Mouse (Mus musculus): Measurements from ENCODE around the gene Ngp. TPM values are rescaled to one million over a fixed set of nuclear protein-coding genes. Genes with fewer than 3 reads are reported as not detected.

Gene Ngp
- polyA plus RNA-seq, 1 experiment from 2014 or later, result 6.5 TPM

- H3K4me3 ChIP-seq (ENCODE audit: low read length), result no peak overlapping the region
- no peaks in the 10 kb centered on the region for H3K36me3 ChIP-seq (ENCODE audit: control insufficient read depth, insufficient read depth)
- no peaks in the 10 kb centered on the region for H3K27me3 ChIP-seq (ENCODE audit: control insufficient read depth, insufficient read depth, low read length)
- no peak for ATAC-seq (replicated peaks; ENCODE audit: extremely low read depth, insufficient read depth, low FRiP score)
- 32% methylated on average over 6 of the region's 6 CpGs for WGBS
- H3K4me2 ChIP-seq (ENCODE audit: low read depth, low read length), result no peak overlapping the region
- no peaks in the 10 kb centered on the region for H3K9me3 ChIP-seq (replicated peaks; ENCODE audit: control insufficient read depth, low read length)
- peaks cover 9% of the 10 kb centered on the region for H3K4me1 ChIP-seq (ENCODE audit: control insufficient read depth, insufficient read depth, low read length)
- H3K9ac ChIP-seq (ENCODE audit: low read length), result no peak overlapping the region
- no peak overlapping the region for H3K27ac ChIP-seq (ENCODE audit: low read length)
Observed at GRCm38 (mm10) chr9:110410908-110411887, 8.3 kb upstream of the Ngp start.

DNA sequence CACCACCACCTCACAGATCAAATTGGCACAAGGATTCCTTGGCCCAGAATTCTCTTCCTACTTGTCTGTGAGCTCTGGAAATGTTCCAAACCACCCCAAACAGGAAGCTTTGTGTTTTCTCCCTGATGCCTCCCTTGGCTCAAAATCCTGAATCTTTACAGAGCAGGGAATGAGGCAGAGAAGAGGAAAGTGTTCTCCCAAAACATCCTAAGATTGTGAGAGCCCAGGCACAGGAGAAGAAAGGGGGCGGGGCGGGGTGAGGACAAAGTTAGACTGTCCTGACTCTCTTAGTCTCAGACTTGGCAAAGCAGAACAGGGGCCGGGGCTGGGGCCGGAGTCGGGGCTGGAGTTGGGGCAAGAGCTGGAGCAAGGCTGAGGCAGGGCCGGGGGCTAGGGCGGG is 6.6 kb upstream of the Ngp start:
- Histone ChIP-seq H3K9me3 (replicated peaks; ENCODE audit: control insufficient read depth, low read length) (no peaks in the 10 kb centered on the region), H3K36me3 (ENCODE audit: control insufficient read depth, insufficient read depth) (no peaks in the 10 kb centered on the region), H3K4me1 (ENCODE audit: control insufficient read depth, insufficient read depth, low read length) (peaks cover 2% of the 10 kb centered on the region; the same call in 1 of the 2 replicates), H3K9ac (ENCODE audit: low read length) (no peak overlapping the region), H3K4me3 (ENCODE audit: low read length) (no peak overlapping the region), H3K27me3 (ENCODE audit: control insufficient read depth, insufficient read depth, low read length) (no peaks in the 10 kb centered on the region), H3K27ac (ENCODE audit: low read length) (no peak overlapping the region), H3K4me2 (ENCODE audit: low read depth, low read length) (no peak overlapping the region)
- WGBS, result 74% methylated on average over 7 of the region's 7 CpGs
- ATAC-seq (replicated peaks; ENCODE audit: extremely low read depth, insufficient read depth, low FRiP score), result no peak

GRCm38 (mm10) chr9:110413785-110414184 is 5.8 kb upstream of the Ngp start:
- H3K4me2 ChIP-seq (ENCODE audit: low read depth, low read length), result no peak overlapping the region
- H3K9ac ChIP-seq (ENCODE audit: low read length), result no peak overlapping the region
- no peak; the same call in 1 of the 2 replicates for ATAC-seq (replicated peaks; ENCODE audit: extremely low read depth, insufficient read depth, low FRiP score)
- WGBS, result 45% methylated on average over 9 of the region's 9 CpGs
- no peaks in the 10 kb centered on the region for H3K36me3 ChIP-seq (ENCODE audit: control insufficient read depth, insufficient read depth)
- no peaks in the 10 kb centered on the region for H3K27me3 ChIP-seq (ENCODE audit: control insufficient read depth, insufficient read depth, low read length)
- H3K4me3 ChIP-seq (ENCODE audit: low read length), result no peak overlapping the region
- peaks cover 2% of the 10 kb centered on the region; the same call in 1 of the 2 replicates for H3K4me1 ChIP-seq (ENCODE audit: control insufficient read depth, insufficient read depth, low read length)
- H3K9me3 ChIP-seq (replicated peaks; ENCODE audit: control insufficient read depth, low read length), result no peaks in the 10 kb centered on the region
- no peak overlapping the region for H3K27ac ChIP-seq (ENCODE audit: low read length)

DNA sequence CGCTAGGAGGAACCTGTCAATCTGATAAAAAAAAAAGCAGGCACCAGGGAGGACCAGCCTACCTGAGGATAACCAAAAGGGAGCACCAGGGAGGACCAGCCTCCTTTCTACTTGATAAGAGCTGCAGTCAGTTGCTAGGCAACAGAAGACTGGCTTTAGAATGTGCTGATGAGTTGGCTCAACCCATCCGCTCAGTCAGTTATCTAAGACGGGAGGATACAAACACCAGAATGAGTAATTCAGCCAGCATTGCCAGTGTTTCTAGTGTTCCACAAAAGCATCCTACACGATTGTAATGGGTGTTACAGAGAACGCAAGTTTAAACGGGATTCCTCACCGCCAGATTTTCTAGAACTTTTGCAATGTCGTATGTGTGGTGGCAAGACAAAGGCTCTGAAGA is 11.7 kb downstream of the Ngp start:
- no peak overlapping the region for H3K9ac ChIP-seq (ENCODE audit: low read length)
- H3K36me3 ChIP-seq (ENCODE audit: control insufficient read depth, insufficient read depth), result peaks cover 8% of the 10 kb centered on the region; the same call in 1 of the 2 replicates
- H3K27ac ChIP-seq (ENCODE audit: low read length), result no peak overlapping the region
- 69% methylated on average over 8 of the region's 8 CpGs for WGBS
- ATAC-seq (replicated peaks; ENCODE audit: extremely low read depth, insufficient read depth, low FRiP score), result no peak
- H3K9me3 ChIP-seq (replicated peaks; ENCODE audit: control insufficient read depth, low read length), result no peaks in the 10 kb centered on the region
- no peaks in the 10 kb centered on the region for H3K4me1 ChIP-seq (ENCODE audit: control insufficient read depth, insufficient read depth, low read length)
- H3K4me3 ChIP-seq (ENCODE audit: low read length), result no peak overlapping the region
- H3K27me3 ChIP-seq (ENCODE audit: control insufficient read depth, insufficient read depth, low read length), result no peaks in the 10 kb centered on the region
- no peak overlapping the region for H3K4me2 ChIP-seq (ENCODE audit: low read depth, low read length)

DNA sequence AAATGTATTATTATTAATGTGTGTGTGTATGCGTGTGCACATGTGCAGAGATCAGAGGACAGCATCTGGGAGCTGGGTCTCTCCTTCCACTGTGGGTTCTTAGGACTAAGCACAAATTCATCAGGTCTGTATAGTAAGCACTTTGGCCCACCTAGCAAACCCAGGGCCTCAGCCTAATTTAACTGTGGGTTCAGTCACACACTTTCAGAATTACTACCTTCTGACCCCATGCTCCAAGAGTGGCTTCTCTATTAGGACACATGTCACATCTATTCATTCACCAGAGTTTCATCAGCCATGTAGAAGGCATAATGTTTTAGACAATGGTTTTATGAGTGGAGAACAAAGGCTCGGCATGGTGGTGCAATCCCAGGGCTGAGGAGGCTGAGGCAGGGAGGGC is 13.5 kb downstream of the Ngp start:
- 95% methylated on average over 2 of the region's 2 CpGs for WGBS
- Histone ChIP-seq H3K4me1 (ENCODE audit: control insufficient read depth, insufficient read depth, low read length) (no peaks in the 10 kb centered on the region), H3K27ac (ENCODE audit: low read length) (no peak overlapping the region), H3K4me3 (ENCODE audit: low read length) (no peak overlapping the region), H3K9ac (ENCODE audit: low read length) (no peak overlapping the region), H3K4me2 (ENCODE audit: low read depth, low read length) (no peak overlapping the region), H3K27me3 (ENCODE audit: control insufficient read depth, insufficient read depth, low read length) (no peaks in the 10 kb centered on the region), H3K9me3 (replicated peaks; ENCODE audit: control insufficient read depth, low read length) (no peaks in the 10 kb centered on the region), H3K36me3 (ENCODE audit: control insufficient read depth, insufficient read depth) (peaks cover 5% of the 10 kb centered on the region; the same call in 1 of the 2 replicates)
- ATAC-seq (replicated peaks; ENCODE audit: extremely low read depth, insufficient read depth, low FRiP score), result no peak

DNA sequence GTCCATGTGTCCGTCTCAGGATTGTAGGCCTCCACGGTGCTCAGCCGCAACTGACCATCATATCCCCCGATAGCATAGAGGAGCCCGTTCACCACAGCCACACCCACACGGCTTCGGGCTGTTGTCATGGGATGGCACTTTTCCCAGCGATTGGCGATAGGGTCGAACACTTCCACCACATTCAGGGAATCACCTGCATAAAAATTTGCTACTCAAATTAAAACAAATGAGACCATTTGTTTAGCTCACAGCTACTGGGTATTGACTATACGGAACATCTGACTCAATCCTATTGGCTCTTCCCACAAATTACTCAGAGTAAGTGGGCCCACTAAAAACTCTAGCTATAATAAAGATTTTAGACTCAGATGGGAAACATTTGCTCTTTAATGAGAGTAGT is 16.5 kb downstream of the Ngp start:
- Histone ChIP-seq H3K4me3 (ENCODE audit: low read length) (no peak overlapping the region), H3K27me3 (ENCODE audit: control insufficient read depth, insufficient read depth, low read length) (no peaks in the 10 kb centered on the region), H3K9ac (ENCODE audit: low read length) (no peak overlapping the region), H3K4me1 (ENCODE audit: control insufficient read depth, insufficient read depth, low read length) (no peaks in the 10 kb centered on the region), H3K9me3 (replicated peaks; ENCODE audit: control insufficient read depth, low read length) (no peaks in the 10 kb centered on the region), H3K27ac (ENCODE audit: low read length) (no peak overlapping the region), H3K36me3 (ENCODE audit: control insufficient read depth, insufficient read depth) (peaks cover 5% of the 10 kb centered on the region; the same call in 1 of the 2 replicates), H3K4me2 (ENCODE audit: low read depth, low read length) (no peak overlapping the region)
- 93% methylated on average over 11 of the region's 11 CpGs for WGBS
- ATAC-seq (replicated peaks; ENCODE audit: extremely low read depth, insufficient read depth, low FRiP score), result no peak

DNA sequence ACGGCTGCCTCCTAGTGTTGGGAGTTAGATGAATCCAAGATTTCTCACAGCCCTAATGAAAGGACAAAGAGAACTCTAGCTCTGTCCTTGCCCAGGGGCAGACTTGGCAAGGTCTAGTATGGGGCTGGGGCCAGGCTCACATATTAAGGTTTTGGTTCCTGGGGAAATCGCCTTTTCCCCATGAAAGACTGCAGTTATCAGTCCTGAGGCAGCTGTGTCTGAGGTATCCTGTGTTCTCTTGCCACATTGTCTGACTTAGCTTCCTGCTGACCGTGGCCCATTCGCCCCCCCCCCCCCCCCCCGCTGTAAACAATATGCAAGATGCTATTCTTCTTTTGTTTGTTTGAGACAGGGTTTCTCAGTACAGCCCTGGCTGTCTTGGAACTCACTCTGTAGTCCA is 20.5 kb downstream of the Ngp start:
- ATAC-seq (replicated peaks; ENCODE audit: extremely low read depth, insufficient read depth, low FRiP score), result no peak
- Histone ChIP-seq H3K27ac (ENCODE audit: low read length) (no peak overlapping the region), H3K27me3 (ENCODE audit: control insufficient read depth, insufficient read depth, low read length) (no peaks in the 10 kb centered on the region), H3K36me3 (ENCODE audit: control insufficient read depth, insufficient read depth) (peaks cover 10% of the 10 kb centered on the region), H3K4me2 (ENCODE audit: low read depth, low read length) (no peak overlapping the region), H3K9ac (ENCODE audit: low read length) (no peak overlapping the region), H3K9me3 (replicated peaks; ENCODE audit: control insufficient read depth, low read length) (no peaks in the 10 kb centered on the region), H3K4me3 (ENCODE audit: low read length) (no peak overlapping the region), H3K4me1 (ENCODE audit: control insufficient read depth, insufficient read depth, low read length) (no peaks in the 10 kb centered on the region)
- WGBS, result 53% methylated on average over 2 of the region's 5 CpGs

GRCm38 (mm10) chr9:110440559-110440958 is 21.0 kb downstream of the Ngp start:
- Histone ChIP-seq H3K9ac (ENCODE audit: low read length) (no peak overlapping the region), H3K27ac (ENCODE audit: low read length) (no peak overlapping the region), H3K36me3 (ENCODE audit: control insufficient read depth, insufficient read depth) (peaks cover 8% of the 10 kb centered on the region), H3K4me1 (ENCODE audit: control insufficient read depth, insufficient read depth, low read length) (no peaks in the 10 kb centered on the region), H3K4me2 (ENCODE audit: low read depth, low read length) (no peak overlapping the region), H3K4me3 (ENCODE audit: low read length) (no peak overlapping the region), H3K9me3 (replicated peaks; ENCODE audit: control insufficient read depth, low read length) (no peaks in the 10 kb centered on the region), H3K27me3 (ENCODE audit: control insufficient read depth, insufficient read depth, low read length) (no peaks in the 10 kb centered on the region)
- 87% methylated on average over 6 of the region's 6 CpGs for WGBS
- ATAC-seq (replicated peaks; ENCODE audit: extremely low read depth, insufficient read depth, low FRiP score), result no peak

GRCm38 (mm10) chr9:110448356-110448755 is 28.8 kb downstream of the Ngp start:
- no peak for ATAC-seq (replicated peaks; ENCODE audit: extremely low read depth, insufficient read depth, low FRiP score)
- H3K9ac ChIP-seq (ENCODE audit: low read length), result no peak overlapping the region

More at GRCm38 (mm10) chr9:110448356-110448755, 28.8 kb downstream of the Ngp start:
- Histone ChIP-seq H3K4me2 (ENCODE audit: low read depth, low read length) (no peak overlapping the region), H3K4me1 (ENCODE audit: control insufficient read depth, insufficient read depth, low read length) (no peaks in the 10 kb centered on the region), H3K36me3 (ENCODE audit: control insufficient read depth, insufficient read depth) (peaks cover 10% of the 10 kb centered on the region), H3K4me3 (ENCODE audit: low read length) (no peak overlapping the region), H3K27me3 (ENCODE audit: control insufficient read depth, insufficient read depth, low read length) (no peaks in the 10 kb centered on the region), H3K27ac (ENCODE audit: low read length) (no peak overlapping the region), H3K9me3 (replicated peaks; ENCODE audit: control insufficient read depth, low read length) (no peaks in the 10 kb centered on the region)
- WGBS, result 74% methylated on average over 15 of the region's 15 CpGs
